Mouse (Mus musculus) ovary, adult 18-20 months (tissue): ENCODE results near the gene Slc39a11.

Experiments used
- DNase-seq: peaks from one replicate; pipeline ENCODE4 v3.0.0; 2022; ENCODE audit warnings: low spot score, mixed read lengths

The Slc39a11 gene

DNA sequence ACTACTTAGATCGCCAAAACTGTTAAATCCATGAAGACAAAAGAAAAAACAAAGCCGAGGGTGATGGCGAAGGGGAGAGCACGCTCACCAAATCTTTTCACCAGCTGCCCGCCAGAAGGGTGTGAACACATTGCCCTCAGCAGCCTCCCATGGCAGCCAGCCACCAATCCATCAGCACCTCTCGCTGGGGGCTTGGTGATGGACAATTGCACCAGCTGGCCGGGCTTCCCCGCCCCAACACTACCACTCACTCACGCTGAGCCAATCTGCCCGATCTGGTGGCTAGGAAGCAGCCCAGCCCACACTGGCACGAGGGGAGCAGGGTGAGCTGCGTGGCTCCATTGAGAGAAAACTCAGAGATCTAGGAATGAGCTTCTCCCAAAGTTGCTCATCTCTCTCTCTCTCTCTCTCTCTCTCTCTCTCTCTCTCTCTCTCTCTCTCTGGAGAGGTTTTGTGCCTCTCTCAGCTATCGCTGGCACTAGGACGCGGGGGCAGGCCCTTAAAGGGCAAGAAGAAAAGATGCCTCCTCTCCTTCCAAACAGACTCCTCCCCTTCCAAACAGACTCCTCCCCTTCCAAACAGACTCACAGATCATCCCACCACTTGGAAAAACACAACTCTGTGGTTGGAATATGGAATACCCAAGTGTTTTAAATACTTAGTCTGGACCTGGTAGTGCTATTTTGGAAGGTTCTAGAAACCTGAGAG lies 110.2 kb downstream of the Slc39a11 start:
- no peak for DNase-seq

DNA sequence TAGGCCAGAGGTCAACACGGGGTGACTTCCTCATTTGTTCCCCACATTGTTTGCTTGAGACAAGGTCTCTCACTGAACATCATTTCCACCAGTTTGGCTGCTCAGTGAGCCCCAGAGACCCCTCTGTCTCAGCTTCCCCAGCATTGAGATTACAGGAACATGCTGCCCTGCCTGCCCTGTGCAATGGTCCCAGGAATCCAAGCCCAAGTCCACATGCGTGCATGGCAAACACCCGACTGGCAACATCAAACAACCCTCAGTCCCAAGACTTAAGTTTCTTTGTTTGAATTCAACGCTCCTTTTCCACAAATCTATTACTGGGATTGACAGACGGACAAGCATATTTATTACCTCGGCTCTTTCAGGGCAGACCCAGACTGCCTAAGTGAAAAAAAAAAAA lies 110.8 kb downstream of the Slc39a11 start:
- DNase-seq: no peak

DNA sequence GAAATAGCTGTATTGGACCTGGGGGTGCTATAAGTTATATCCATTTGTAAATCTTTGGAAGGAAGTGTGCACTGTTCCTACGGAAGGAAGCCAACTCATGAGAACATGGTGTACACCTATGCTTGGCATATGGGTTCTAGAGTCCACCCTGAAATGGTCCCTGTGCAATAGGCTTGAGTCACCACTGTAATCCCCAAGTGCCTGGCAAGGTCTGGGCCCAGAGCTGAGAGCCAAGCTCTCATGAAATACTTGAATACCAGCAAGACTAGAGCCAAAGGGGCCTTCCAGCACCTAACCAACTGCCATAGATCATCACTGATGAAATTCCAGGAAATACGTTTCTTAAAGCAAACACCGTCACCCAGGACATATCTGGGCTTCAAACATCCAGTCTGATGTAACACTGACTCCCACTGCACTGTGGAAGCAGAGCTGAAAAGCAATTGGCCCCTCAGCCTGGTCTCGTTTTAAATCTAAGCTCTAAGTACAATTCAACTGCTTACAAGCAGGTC lies 111.4 kb downstream of the Slc39a11 start:
- no peak for DNase-seq

DNA sequence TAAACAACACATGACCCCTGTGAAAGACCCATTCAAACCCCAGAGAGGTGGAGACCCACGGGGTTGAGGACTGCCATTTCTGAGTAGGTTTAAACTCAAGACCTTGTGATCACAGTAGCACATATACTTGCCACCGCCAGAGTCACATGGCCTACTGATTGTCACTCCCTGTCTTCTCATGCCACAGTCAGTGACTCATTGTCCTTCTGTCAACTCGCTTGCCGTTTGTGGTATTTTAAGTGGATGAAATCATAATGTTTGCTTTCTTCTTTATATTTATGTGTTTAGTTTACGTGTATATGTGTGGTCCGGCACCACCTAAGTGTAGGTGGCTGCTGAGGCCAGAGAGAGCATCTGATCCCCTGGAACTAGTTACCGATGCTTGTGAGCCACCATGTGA lies 112.2 kb downstream of the Slc39a11 start:
- no peak for DNase-seq

DNA sequence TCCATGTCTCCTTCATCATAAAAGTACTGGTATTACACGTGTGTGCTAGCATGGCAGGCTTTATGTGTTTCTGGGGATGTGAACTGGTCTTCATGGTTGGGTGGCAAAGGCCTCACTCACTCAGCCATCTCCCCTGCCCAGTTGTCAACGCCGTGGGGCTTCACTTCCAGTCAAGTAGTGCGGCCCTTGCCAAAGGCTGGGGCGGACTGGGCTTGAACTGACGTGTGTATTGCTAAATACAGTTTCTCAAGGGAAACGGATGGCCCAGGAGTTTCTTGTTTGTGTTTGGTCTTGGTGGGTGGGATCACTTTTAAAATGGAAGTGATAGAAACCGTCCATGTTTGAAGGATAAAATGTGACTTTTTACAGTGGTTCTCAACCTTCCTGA lies 112.7 kb downstream of the Slc39a11 start:
- DNase-seq: no peak

DNA sequence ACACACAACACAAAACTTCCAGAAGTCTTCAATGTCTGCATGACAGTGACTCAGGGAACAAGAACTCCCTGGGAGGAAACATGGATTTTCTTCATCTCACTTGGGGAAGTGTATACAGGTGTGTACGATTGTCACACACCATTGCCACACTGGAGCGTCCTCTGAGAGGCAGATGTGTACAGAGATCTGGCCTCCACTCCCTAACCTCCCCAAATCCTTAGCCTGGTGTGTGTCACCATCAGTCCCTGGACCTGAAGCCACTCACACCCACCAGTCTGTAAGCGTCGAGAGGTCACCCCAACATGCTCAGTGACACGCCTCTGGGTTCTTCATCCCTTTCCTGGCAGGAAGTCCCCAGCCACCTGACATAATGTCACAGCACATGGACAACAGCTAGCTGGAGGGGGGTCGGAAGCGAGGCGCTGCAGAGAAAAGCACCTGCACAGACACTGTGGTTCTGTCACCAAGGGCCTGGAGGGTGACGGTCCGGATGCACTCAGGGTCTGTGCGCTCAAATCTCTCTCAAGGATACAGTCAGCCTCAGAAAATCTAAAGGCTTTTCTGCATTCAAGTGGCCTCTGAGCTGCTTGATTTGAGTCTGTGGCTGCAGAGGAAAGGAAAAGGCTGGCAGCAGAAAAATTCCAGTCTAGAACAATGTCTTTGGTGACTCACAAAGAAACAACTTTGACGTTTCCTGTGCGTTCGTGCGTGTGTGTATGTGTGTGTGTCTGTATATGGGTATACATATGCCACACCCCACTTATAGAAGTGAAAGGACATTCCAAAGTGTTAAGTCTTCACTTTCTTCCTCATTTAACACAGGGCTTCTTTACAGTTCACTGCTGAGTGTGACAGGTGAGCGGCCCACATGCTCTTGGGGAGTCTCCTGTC lies 113.3 kb downstream of the Slc39a11 start:
- no peak for DNase-seq

DNA sequence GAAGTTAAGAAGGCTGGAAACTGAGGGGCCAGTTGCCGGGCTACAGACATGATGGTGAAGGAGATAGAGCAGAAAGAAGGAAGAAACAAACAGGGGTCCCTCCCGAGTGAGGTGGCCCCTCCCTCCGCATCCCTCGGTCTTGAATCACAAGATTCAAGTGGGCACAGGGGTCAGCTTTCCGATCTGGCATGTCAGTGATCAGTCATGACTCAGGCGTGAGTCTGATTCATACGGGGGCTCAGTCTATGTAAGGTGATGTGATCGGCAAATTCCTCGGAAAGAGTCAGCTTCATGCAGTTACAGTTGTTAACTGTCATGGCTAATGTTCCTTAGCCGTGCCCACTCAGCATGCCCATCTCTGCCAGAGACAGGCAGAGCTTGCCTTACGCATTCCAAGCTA lies 115.5 kb downstream of the Slc39a11 start:
- no peak for DNase-seq

DNA sequence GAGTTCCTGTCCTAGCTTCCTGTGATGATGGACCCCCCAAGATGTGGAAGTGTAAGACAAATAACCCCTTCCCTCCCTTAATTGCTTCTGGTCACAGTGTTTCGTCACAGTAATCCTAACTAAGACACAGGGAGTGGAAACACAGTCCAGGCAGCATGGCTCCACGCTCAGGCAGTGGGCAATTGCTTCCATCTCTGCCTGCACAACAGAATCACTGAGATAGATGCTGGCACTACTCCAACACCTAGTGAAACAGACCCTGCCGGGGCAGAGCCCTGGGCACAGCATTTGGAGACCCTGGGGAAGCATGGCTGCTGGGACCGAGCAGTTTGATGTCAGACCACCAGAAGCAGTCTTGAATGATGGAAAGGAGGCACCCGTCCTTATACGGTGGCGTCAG lies 115.9 kb downstream of the Slc39a11 start:
- no peak for DNase-seq

GRCm38 (mm10) chr11:113528391-113528790 lies 121.5 kb downstream of the Slc39a11 start:
- no peak for DNase-seq

DNA sequence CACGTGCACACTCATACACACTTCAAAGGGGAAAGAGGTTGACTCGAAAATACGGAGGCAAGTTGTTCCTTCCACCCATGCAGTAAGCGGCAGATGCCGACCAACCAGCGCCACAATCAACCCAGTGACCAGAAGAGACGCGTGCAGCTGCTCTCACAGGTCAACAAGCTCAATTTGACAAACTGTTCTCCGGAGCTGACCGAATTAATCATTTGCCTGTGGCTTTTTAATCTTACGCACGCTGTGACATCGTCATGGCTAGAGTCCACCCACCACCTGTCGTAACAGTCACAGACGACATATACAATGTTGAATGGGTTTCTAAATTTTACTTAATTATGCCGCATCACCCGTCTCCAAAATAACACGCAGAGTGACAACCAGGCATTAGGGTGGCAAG lies 124.1 kb downstream of the Slc39a11 start:
- no peak for DNase-seq

GRCm38 (mm10) chr11:113522726-113523125 lies 127.2 kb downstream of the Slc39a11 start:
- no peak for DNase-seq

DNA sequence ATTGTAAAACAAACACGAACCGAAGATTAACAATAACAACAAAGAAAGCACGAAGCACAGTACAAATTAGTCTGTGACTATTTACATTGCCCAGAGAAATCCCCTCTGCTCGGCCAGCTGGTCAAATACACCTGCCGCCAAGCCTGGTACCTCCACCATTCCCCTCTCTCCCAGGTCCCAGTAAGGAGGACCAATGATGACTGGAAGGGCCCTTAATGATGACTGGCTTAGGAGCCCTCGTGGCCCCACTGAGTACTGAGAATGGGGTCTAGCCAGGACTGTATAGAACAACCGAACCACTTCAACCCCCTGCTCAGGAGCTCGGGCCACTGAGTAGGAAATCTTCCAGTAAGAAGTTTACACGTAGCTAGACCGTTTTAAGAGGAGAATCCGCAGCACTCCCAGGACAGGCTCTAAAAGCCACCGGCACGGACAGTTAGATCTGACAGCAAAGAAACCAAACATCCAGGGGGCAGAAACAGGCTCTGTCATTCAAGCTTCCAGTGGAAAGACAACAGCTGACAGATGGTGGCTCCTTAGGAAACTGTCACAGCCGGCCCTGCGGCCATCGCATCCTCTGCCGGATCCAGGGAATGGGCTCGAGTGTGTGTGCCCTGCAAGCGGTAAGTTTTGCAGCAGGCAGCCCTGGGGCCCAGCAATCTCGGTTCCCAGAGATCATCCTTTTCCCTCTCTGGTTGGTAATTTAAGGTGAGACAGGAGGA lies 128.2 kb downstream of the Slc39a11 start:
- DNase-seq: no peak

DNA sequence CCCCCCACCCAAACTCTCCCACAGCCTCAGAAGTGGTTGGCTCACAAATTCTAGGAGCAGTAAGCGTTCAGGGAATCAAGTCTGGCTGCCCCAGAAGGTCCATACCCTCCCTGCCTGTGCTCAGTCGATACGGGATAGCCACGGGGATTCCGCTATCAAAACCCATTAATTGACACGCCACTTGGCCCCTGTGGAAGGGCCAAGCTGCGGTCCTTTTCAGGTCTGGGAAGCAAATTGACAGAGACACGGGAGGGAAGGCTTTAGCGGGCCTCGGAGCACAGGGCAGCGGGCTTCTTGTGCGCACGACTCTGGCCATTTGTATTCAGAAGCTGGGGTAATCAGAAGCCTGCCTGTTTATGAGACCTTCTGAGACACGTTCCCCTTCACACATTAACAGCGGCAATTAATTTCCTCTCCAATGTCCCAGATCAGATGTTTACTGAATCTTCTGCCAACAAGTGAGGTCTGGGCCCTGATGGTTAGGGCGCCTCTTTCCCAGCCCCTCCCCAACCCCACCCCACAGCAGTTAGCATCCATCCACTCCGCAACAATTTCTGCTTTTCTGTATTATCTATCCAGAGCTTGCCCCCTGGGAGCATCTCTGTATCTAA lies 128.9 kb downstream of the Slc39a11 start:
- DNase-seq: no peak

DNA sequence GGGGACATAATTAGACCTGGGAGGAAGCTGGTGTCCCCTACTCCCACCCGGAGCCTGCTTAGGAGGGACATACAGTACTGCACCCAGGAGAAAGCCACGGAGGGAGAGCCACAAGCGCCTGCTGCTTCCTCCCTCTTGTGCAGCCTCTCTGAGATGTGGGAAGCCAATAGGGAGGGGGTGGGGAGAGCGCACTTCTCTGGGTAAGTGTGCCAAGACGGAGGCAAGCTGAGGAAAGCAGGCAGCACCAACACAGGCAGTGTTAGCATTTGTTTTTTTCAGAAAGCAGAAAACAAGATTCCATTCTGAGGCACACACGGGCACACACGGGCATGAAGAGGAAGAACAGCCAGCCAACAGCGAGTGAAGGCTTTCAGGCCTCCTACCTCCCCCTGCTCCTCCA lies 129.5 kb downstream of the Slc39a11 start:
- DNase-seq: no peak

DNA sequence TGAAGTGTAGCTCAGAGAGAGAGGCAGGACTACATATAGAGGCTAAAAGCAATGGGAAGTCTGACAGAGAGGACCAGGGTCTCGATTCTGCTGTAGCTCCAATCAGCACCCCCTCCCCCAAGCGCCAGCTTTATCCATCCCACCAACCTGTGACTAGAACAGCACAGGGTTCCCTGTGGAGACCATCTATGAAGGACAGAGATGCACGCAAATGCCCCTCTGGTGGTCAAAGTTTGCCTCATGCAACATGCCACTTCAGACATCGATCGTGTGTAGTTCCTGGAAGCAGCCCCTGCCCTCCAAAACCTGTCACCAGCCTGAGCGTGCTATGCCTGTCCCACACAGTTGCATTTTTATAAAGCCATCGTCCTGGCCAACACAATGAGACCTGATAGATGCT lies 129.9 kb downstream of the Slc39a11 start:
- no peak for DNase-seq

GRCm38 (mm10) chr11:113518176-113518575 lies 131.7 kb downstream of the Slc39a11 start:
- DNase-seq: no peak

- no peak for DNase-seq
Observed at GRCm38 (mm10) chr11:113516156-113516555, 133.7 kb downstream of the Slc39a11 start.

GRCm38 (mm10) chr11:113512976-113513375 lies 136.9 kb downstream of the Slc39a11 start:
- DNase-seq: no peak

- no peak for DNase-seq
Observed at GRCm38 (mm10) chr11:113512150-113512549, 137.7 kb downstream of the Slc39a11 start.

GRCm38 (mm10) chr11:113510969-113511625 lies 138.8 kb downstream of the Slc39a11 start:
- DNase-seq: no peak

- DNase-seq: no peak
Observed at GRCm38 (mm10) chr11:113510249-113510648, 139.6 kb downstream of the Slc39a11 start.
